Mouse (Mus musculus) heart, adult 11 months (tissue): ENCODE data around the gene Olfr332.
"Not testable (repeated sequence)": the region's sequence is repeated elsewhere in the genome, so short reads cannot be mapped to it uniquely, and the experiment has no call there.

ENCODE experiments used
- DNase-seq: peaks from one replicate; pipeline ENCODE4 v3.0.0; 2022

The Olfr332 gene

DNA sequence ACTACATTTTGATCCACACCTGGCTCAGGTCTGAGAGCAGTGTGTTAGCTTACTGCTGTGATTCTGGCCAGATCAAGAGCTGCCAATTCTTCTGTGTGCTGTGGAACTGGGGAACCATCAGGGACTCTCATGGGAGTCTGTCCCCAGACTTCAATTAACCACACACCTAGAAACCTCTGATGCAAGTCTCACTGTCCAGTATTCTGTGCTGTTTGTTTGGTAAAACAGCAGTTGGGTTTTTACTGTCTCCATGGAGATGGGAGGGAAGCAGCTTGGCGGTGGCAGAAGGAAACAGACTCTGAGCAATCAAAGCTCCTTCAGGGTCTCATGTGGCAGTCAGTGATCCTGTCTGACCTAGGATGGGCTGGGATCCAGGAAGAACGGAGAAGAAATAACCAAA lies at the start of gene Olfr332:
Gene Olfr332 (minus strand): TSS at position 101 of the 400 bp plus-strand sequence.
- no peak for DNase-seq

GRCm38 (mm10) chr11:58534736-58535135 lies 42.4 kb upstream of the Olfr332 start, which contains the start of gene Olfr330:
TSS of gene Olfr330 (minus strand) at chr11:58534836.
- DNase-seq = not testable (repeated sequence)

GRCm38 (mm10) chr11:58519756-58520155 lies 27.4 kb upstream of the Olfr332 start:
- DNase-seq = peak; percentile 96

DNA sequence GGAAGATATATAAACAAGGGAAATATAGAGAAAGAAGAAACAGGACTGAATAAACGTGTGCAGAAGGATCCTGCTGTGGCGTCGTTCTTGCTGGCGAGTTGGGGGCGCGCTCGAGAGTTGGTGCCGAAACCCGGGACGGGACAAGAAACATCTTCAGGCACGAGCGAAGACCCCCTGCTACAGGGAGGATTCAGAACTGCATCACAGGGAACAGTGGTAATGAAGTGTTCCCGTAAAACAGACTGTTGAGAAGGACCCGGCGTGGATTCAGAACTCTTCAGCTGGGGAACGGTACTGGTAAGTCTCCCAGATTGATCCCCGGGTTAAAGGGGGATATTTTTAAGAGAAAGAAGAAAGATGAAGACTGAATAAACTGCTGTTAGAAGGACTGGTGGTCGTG lies 26.6 kb upstream of the Olfr332 start:
- peak; percentile 98 for DNase-seq

GRCm38 (mm10) chr11:58509058-58509457 lies 16.7 kb upstream of the Olfr332 start:
- DNase-seq = peak; percentile 71

GRCm38 (mm10) chr11:58502472-58502871 lies 10.1 kb upstream of the Olfr332 start, which contains the start of gene Olfr331:
TSS of gene Olfr331 (minus strand) at chr11:58502572.
- not testable (repeated sequence) for DNase-seq

GRCm38 (mm10) chr11:58499290-58499689 lies 6.9 kb upstream of the Olfr332 start:
- no peak for DNase-seq

GRCm38 (mm10) chr11:58498761-58499160 lies 6.4 kb upstream of the Olfr332 start:
- peak; percentile 96 for DNase-seq

GRCm38 (mm10) chr11:58462170-58462569 lies 30.2 kb downstream of the Olfr332 start, which contains the start of gene Olfr30:
TSS of gene Olfr30 (minus strand) at chr11:58462270.
- DNase-seq = peak; percentile 36

DNA sequence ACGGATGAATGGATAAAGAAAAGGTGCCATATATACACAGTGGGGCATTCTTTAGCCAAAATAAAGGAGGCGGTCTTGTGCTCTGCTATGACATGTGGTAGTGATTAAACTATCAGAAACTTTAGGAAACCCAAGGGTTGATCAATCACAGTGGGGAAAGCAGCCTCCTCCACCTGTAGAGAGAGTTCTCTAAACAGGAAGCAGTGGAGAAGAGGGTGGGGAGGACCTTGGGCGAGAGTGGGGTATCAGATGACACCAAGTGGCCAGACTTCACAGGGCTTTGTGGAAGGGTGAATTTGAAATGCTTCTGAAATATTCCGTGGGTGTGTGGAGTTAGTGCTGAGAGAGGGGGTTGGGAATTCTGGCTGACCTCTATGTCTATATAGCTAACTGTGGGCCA lies 38.8 kb downstream of the Olfr332 start:
- peak; percentile 53 for DNase-seq

DNA sequence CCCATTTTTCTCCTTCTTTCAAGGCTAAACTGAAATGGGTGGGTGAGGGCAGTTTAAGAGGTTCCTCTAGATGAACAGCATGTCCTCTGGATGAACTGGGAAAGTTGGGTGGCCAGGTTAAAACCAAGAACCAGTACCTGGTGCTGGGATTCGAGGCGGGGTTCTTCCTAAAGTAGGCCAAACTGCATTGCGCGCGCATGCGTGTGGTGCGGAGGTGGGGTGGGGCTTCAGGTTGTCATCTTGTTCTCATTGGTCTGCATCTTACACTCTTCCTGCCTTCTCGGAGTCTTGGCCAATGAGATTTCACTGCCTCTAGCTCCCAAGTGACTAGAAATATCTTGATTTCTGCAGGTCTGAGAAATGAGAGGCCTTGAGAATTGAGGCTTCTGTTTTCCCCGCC lies 39.6 kb downstream of the Olfr332 start, which contains the start of gene Lypd9:
Gene Lypd9 (minus strand): TSS at position 165 of the 400 bp plus-strand sequence.
- no peak for DNase-seq
